Mouse (Mus musculus) brown adipose tissue, adult 24 weeks (tissue): ENCODE results near the gene Psma7. TPM values are rescaled to one million over a fixed set of nuclear protein-coding genes. Genes with fewer than 3 reads are reported as not detected.

Source experiments
- H3K27ac ChIP-seq: fragments of 200-500 bp; replicated peaks from 2 replicates; pipeline ENCODE4 v1.5.1; 2012; ENCODE audit warnings: low read depth, mild to moderate bottlenecking, low read length
- H3K4me1 ChIP-seq: fragments of 200-500 bp; 2 replicates; pipeline ENCODE4 v1.6.1; 2012; ENCODE audit warnings: low read length, mixed read lengths; ENCODE audit not compliant: control insufficient read depth, insufficient read depth, insufficient read length
- H3K4me3 ChIP-seq: fragments of 200-500 bp; 2 replicates; pipeline ENCODE4 v1.5.1; 2012; ENCODE audit warnings: low read depth, mild to moderate bottlenecking, low read length, moderate library complexity; ENCODE audit not compliant: insufficient read depth
- polyA plus RNA-seq: library from polyadenylated mRNA; stranded (reverse); fragments of >200 nt; gene quantifications from 2 replicates; pipeline ENCODE4 v1.2.4, GENCODE M21; 2012; ENCODE audit not compliant: missing spikeins, insufficient read depth, insufficient read length

The Psma7 gene
- polyA plus RNA-seq, 1 experiment = 196 TPM

- no peak overlapping the region for H3K27ac ChIP-seq
- no peak overlapping the region for H3K4me3 ChIP-seq
- H3K4me1 ChIP-seq = no peaks in the 10 kb centered on the region
Observed at GRCm38 (mm10) chr2:179989098-179989497, 53.1 kb downstream of the Psma7 start.

- Histone ChIP-seq H3K4me1 (no peaks in the 10 kb centered on the region), H3K4me3 (no peak overlapping the region), H3K27ac (no peak overlapping the region)
Observed at GRCm38 (mm10) chr2:179986437-179987022, 55.7 kb downstream of the Psma7 start.

Other genes starting within 250 kb of the Psma7 start
- gene Taf4, start 65.8 kb downstream of the Psma7 start, polyA plus RNA-seq = 7.1 and 8.0 TPM in 2 replicates
- gene Lsm14b, start 17.4 kb downstream of the Psma7 start, polyA plus RNA-seq = 19.9 and 25.8 TPM in 2 replicates
- gene Ss18l1, start 76 bp upstream of the Psma7 start, polyA plus RNA-seq = 1.2 and 1.5 TPM in 2 replicates
- gene Mtg2, start 28.2 kb upstream of the Psma7 start, polyA plus RNA-seq = 17.4 and 21.7 TPM in 2 replicates
- not detected in 2 replicates for gene Hrh3, start 62.1 kb upstream of the Psma7 start, polyA plus RNA-seq
- 27.2 and 38.7 TPM in 2 replicates for gene Osbpl2, start 76.9 kb upstream of the Psma7 start, polyA plus RNA-seq
- gene Adrm1, start 129.1 kb upstream of the Psma7 start, polyA plus RNA-seq = 65.9 and 105 TPM in 2 replicates
- 3.2 and 7.3 TPM in 2 replicates for gene Lama5, start 183.4 kb upstream of the Psma7 start, polyA plus RNA-seq
- 875 and 1,284 TPM in 2 replicates for gene Rps21, start 214.9 kb upstream of the Psma7 start, polyA plus RNA-seq
- 4.6 and 5.1 TPM in 2 replicates for gene Cables2, start 231.1 kb upstream of the Psma7 start, polyA plus RNA-seq
- gene Rbbp8nl, start 247.4 kb upstream of the Psma7 start, polyA plus RNA-seq = not detected in 2 replicates